Mouse (Mus musculus) heart, adult 11 months (tissue): ENCODE measurements around the gene Bcl9l.
A peak's percentile ranks its signal among the peaks of the same experiment; 100 is the strongest.

Experiments used
- DNase-seq: peaks from one replicate; pipeline ENCODE4 v3.0.0; 2022

The Bcl9l gene

GRCm38 (mm10) chr9:44552161-44552560 is 69.5 kb downstream of the Bcl9l start:
- DNase-seq, result peak; percentile 96
